Mouse (Mus musculus): ENCODE measurements at regions not wholly inside any gene's neighbourhood (a gene's known extent, or its start where the extent isn't known, plus 50 kb on each side); places are given as distances from the start of the nearest gene placed in this dataset.
"Not testable (repeated sequence)": the region's sequence is repeated elsewhere in the genome, so short reads cannot be mapped to it uniquely, and the experiment has no call there.

DNA sequence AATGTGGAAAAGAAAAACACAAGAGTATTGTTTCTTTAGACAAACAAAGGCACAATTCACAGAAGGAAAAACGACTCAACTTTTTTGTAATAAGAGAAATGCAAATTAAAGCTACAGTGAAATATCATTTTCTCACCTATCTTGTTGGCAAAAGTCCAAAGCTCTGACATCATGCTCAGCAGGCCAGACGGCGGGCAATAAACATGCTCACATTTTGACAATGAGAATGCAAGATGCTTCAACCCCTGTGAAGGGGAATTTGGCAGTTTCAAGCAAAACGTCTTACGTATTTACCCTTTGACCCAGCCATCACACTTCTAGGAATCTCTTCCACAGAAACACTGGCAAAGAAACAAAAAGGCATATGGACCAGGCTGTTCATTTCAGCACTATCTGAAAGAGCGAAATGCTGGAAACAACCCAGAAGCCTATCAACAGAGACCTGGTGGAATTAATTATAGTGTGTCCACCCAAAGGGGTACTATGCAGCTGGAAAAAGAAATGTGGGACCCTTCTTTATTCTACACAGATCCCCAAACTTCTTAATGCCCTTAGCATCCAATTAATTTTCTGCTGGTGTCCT, 203.4 kb upstream of the 2610301B20Rik start:
- intact Hi-C loops (cut with DNase I; ENCODE audit: low total_unique reads), result no loop called here
- no peak for DNase-seq

DNA sequence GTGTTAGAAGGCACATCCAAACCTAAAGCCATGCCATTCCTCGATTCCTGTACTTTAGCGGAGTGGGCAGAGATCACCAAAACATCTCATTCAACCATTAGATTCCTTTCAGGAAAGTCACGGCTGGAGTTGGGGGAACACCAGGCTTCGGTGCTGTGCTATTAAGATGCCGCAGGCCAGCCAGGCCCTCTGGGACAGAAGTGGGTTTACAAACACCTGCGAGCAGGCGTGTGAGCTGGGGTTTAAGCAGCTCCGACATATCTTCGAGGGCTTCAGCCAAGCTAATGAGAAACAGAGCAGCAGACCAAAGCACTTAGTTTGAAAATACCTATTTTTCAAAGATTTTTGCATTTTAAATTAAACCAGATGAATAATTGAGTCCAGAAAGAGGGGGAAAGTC, 183.2 kb upstream of the 2610301B20Rik start:
- intact Hi-C loops (cut with DNase I; ENCODE audit: low total_unique reads), result no loop called here
- DNase-seq, result no peak

DNA sequence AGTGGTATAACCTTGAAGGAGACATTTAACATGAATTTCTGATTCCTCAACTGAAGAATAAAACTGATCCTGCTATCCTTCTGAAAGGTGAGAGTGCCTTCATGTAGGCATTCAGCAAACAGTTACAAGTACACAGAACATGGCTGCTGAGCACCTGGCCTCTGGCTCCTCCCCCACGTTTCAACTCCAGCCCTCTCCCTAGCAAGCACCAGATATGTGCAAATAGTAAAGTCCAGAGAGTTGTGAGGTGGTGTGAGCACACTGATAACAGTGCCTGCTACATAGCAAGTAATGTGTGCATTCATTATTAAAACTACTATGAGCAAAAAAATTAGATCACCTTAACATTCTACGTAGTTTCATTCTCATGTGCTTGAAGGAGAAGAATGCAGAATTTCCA, 181.4 kb upstream of the 2610301B20Rik start:
- DNase-seq, result no peak
- intact Hi-C loops (cut with DNase I; ENCODE audit: low total_unique reads), result no loop called here

DNA sequence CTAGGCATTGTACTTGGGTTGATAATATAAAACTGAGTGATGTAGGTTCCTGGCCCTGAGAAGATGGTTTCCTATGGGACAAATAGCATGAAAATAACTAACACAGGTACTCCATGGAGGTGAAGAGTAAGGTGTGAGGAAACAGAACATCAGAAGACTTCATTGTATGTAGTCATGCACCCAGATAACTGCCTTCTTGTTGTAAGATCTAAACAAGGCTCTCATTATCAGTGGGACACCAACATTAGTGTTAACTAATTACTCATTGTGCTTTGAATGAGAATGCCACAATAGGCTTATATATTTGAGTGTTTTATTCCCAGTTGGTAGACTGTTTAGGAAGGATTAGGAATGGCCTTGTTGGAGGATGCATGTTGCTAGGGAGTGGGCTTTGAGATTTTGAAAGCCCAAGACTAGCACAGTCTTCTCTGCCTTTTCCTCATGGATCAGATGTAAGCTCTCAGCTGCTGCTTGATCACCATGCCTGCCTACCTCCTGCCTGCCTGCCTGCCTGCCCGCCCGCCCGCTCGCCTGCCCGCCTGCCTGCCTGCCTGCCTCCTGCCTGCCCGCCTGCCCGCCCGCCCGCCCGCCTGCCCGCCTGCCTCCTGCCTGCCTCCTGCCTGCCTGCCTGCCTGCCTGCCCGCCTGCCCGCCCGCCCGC, 180.7 kb upstream of the 2610301B20Rik start:
- DNase-seq, result no peak
- intact Hi-C loops (cut with DNase I; ENCODE audit: low total_unique reads), result no loop called here

DNA sequence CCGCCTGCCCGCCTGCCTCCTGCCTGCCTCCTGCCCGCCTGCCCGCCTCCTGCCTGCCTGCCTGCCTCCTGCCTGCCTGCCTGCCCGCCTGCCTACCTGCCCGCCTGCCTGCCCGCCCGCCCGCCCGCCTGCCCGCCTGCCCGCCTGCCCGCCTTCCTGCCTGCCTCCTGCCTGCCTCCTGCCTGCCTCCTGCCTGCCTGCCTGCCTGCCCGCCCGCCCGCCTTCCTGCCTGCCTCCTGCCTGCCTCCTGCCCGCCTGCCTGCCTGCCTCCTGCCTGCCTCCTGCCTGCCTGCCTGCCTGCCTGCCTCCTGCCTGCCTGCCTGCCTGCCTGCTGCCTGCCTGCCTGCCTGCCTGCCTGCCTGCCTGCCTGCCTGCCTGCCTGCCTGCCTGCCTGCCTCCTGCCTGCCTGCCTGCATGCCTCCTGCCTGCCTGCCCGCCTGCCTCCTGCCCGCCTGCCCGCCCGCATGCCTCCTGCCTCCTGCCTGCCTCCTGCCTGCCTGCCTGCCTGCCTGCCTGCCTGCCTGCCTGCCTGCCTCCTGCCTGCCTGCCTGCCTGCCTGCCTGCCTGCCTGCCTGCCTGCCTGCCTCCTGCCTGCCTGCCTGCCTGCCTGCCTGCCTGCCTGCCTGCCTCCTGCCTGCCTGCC, 180.1 kb upstream of the 2610301B20Rik start:
- DNase-seq; intact Hi-C loops (cut with DNase I; ENCODE audit: low total_unique reads): not testable (repeated sequence)

DNA sequence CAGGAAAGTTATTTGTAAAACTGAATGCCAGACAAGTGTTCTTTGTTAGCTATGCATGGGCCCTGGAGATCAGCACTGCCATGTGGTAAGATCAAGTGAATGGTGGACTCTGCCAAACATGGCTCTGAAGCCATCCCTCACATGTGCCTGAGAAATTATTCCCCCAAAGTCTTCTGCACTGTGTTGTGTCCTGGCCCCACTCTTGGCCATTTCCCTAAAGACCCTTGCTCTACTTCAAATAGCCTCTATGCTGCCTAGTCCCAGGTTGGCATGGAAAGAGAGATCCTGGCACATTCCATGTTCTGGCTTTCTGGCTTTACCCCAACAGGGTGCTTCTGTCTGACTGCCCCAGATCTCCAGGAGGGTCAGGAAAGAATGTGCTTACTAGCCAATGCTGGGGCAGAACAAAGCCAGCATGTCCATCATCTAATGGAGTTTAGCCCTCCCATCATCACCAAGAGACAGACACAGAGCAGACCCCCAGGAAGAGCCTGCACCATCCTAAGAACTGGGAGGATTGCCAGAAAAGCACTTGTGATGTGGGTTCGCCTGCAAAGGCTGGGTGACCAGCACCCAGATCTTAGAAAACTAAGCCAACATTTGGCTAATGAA, 177.0 kb upstream of the 2610301B20Rik start:
- DNase-seq, result no peak
- intact Hi-C loops (cut with DNase I; ENCODE audit: low total_unique reads), result no loop called here

DNA sequence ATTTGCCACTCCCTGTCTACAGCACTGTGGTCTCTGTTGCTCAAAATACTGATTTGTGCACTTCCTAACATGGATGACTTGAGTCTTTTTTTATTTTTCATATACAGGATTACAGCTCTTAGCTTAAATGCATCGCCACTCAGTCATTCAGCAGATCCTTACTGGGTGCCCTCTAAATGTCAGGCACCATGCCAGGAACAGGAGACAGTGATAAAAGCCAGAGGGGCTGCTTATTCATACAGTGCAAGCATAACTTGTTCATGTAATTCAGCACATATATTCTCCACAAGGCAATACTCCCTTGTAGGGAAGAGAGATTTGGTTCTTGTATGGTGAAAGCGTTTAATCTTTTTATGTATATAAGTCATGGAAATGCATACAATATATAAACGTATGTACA, 175.7 kb upstream of the 2610301B20Rik start:
- no peak for DNase-seq

DNA sequence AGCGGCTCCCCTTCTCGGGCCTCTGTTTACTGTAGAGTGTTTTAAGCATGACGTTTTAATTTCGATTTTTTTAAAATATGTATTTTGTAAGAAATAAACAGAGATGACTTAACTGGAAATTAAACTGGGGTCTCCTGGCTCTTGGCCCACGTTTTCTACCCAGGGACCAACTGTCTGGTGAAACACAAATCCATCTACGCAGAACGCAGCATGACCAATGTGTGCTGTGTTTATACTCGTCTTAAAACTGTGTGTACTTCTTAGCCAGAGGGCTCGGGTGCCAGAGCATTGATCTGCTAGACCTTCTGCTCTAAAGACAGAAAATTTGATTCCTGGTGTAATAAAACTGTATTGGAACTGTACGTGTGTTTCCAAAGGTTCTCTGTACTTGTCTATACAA, 172.8 kb upstream of the 2610301B20Rik start:
- intact Hi-C loops (cut with DNase I; ENCODE audit: low total_unique reads), result no loop called here
- DNase-seq, result no peak

More for the DNA sequence above, 175.7 kb upstream of the 2610301B20Rik start:
- intact Hi-C loops (cut with DNase I; ENCODE audit: low total_unique reads), result no loop called here

DNA sequence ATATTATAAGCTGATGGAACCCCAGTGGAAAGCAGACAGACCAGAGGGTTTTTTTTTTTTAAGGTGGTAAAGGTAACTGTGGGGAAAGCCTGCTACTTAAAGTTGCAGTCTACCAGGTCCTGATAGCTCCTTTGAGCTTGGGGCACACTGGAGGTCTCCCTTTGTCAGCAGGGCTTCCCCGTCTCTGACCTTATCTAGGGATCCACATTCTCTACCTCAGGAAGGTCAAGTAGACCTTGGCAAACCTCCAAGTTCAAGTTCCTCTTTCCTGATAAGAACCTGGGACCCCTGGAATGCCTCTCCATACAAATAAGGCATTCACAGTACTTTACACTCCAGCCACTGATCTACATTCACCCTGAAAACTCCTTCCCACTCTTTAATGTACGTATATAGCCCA, 171.1 kb upstream of the 2610301B20Rik start:
- DNase-seq, result no peak
- intact Hi-C loops (cut with DNase I; ENCODE audit: low total_unique reads), result no loop called here

DNA sequence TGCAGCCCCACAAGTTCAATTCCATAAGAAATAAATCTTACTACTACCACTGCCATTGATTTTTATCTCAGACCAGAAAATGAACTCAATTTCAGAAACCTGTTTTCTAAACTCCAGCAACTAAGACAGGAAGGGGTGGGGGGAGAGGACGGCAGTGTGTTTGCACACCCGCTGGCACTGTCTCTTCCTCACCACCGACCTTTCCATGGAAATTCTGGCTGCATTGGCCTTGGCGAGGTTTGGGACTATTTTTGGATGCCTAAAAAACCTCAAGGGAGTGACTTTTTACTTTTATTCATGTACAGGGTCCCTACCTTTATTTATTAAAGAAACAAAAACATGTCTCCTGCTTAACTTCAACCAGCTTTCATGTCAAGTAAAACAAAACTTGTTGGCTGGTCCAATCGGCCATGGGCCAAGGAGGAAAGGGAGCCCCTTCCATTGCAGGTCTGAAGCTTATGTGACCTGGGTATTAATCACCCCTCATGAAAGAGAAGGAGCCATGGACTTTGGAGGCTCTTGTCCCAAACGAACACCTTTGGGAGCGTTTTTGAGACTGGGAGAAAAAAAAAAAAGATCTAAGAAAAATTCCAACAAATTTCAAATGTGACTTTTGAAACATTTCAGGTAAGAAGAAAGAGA, 167.2 kb upstream of the 2610301B20Rik start:
- intact Hi-C loops (cut with DNase I; ENCODE audit: low total_unique reads), result no loop called here

DNA sequence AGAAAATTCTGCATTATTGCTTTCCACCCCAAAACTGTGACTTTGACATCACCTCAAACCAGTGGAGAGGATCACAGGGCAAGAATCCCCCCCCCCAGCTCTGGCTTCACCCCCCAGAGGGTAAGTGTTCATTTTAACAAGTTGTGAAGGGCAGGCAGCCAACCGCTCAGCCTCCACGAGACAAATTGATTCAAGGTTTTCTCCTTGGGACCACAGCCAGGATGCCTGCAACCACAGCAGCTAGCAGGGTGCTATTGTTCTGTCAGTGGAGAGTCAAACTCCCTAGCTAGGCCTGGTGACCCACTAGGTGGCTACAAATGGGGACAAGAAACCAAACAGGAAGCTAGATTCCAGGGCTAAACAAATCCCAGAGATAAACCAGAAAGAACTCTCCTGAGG, 166.6 kb upstream of the 2610301B20Rik start:
- intact Hi-C loops (cut with DNase I; ENCODE audit: low total_unique reads), result no loop called here
- DNase-seq, result no peak

More for the DNA sequence above, 167.2 kb upstream of the 2610301B20Rik start:
- no peak for DNase-seq

DNA sequence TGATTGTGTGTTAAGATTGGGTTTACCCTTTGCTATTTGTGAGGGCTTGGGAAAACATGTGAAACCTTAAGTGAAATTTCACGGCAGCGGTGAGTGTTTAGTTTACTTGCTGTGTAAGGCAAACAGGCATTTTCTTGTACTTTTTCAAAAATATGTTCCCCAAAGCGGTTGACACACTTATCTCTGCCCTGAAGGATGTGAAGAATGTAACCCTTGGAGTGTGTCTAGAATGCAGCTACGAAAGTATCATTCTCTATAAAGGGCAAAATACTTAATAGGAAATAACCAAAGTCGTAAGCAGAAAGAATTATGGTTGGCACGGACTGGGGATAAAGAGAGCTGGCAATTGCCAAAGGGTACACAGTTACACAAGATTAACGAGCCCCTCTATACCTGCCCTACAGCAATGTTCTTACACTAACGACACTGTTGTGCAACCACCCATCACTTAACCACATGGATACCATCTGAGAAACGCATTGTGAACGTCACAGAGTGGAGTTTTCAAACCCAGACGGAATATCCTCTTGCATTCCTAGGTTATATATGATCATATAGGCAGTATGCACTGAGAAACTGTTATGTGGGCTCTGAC, 162.3 kb upstream of the 2610301B20Rik start:
- DNase-seq, result no peak
- intact Hi-C loops (cut with DNase I; ENCODE audit: low total_unique reads), result no loop called here

DNA sequence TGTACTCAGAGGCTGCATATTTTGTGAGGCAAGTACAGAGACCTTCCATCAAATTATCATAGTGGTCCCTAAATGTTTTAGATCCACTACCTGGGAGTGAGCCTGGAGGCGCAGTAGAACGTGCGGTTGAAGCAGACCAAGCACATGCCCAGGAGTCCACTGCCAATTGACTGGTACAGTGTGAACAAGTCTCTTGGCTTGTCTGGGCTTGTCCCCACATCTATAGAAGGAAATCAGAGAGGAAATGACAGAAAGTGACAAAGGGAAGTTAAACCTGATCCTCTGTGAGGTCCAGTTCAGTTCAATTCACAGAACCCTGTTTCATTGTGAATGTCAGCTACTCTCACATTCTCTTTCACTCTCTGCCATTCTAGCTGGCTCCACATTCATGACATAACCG, 151.0 kb upstream of the 2610301B20Rik start:
- DNase-seq, result no peak
- intact Hi-C loops (cut with DNase I; ENCODE audit: low total_unique reads), result no loop called here

DNA sequence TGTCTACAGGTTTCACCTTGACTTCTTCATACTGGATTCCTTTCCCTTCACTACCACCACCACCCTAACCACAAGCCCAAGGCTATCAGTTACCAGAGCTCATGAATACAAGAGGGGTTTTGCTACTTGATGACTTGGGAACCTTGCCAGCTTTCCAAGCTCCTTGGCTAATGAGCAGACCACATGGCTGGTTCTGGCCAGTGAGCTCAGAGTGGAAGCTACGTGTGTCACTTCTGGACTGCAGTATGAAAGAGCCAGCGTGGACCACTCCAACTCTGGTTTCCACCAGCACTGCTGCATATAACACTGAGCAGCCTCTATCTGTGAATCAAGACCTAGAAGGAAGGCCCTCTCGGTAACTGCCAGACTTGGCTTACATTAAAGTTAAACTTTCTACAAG, 146.4 kb upstream of the 2610301B20Rik start:
- intact Hi-C loops (cut with DNase I; ENCODE audit: low total_unique reads), result no loop called here
- peak; percentile 6 for DNase-seq

DNA sequence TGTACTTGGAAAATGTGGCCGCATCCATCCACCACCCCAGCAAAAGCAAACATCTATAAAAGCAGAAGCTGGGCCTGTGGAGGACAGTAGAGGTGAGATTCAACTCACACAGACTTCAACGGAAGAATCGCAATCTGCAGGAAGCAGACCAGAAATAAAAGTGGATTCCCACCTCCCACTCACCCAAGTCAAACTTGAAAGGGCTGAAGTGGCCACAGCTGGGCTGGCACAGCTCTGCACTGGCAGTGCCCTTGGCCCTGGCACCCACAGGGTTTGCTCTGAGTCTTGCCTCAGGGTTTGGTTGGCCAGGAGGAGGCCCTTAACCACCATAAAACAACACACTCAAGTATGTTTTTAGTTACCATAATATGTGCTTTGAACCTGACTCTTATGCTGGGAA, 129.1 kb upstream of the 2610301B20Rik start:
- intact Hi-C loops (cut with DNase I; ENCODE audit: low total_unique reads), result no loop called here
- no peak for DNase-seq

DNA sequence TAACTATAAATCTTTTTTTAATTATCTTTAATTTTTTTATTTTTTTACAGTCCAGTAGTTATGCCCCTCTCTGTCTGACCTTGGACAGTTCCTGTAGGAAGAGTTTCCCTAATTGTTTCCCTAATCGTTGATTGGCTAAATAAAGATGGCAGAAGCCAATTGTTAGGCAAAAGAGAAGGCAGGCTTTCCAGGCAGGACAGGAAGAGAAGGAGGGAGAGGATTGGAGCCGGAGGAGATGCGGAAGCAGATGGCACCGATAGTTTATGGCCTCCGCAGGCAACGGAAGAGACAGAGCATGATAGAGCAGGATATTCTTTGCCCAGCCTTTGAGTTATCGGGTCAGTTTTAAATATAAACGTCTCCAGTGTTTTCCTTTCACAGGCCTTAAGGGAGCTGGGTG, 125.5 kb upstream of the 2610301B20Rik start:
- intact Hi-C loops (cut with DNase I; ENCODE audit: low total_unique reads), result no loop called here
- DNase-seq, result no peak

DNA sequence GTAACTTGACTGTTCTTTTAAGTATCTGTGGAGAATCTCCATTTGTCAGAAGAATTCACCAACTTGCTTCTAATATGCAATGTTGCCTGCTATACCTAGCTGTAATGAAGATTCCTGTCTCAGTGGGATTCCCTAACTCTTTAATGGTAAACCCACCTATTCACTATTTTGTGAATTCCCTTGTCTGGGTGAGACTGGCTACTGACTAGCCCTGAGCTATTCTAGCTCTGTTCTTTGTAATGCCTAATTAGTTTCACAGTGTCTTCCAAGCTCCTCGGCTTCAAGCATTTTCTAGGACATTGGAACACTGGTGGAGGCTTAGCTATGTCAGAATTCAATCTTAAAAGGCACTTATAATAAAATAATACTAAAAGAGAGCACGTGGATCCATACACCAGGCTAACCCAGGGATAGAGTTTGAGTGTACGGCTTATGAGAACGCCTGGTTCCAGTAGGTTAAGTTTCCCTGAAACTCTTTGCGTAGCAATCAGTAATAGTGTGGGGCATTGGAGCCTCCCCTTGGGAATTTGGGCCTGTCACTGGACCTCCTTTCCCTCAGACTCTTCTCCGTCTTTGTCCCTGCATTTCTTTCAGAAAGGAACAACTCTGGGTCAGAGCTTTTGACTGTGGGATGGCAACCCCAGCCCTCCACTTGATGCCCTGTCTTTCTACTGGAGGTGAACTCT, 123.8 kb upstream of the 2610301B20Rik start:
- intact Hi-C loops (cut with DNase I; ENCODE audit: low total_unique reads); DNase-seq: not testable (repeated sequence)

DNA sequence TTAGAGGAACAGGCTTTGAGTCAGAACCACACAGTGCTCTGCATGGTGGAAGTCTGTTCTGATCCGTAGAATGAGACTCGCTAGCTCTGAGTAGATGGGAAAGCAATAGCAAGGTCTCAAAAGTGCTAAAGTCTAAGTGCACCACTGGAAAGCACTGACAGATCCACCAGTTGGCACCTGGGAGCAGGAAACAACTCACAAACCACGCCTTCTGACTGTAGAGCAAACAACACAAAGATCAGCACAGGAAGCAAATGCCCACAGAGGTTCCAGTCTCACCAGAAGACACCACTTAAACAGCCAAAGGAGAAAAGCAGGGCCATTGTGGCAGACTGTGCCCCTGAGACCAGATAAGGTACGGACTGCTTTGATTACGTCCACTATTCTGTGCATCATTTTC, 121.1 kb upstream of the 2610301B20Rik start:
- DNase-seq, result no peak

DNA sequence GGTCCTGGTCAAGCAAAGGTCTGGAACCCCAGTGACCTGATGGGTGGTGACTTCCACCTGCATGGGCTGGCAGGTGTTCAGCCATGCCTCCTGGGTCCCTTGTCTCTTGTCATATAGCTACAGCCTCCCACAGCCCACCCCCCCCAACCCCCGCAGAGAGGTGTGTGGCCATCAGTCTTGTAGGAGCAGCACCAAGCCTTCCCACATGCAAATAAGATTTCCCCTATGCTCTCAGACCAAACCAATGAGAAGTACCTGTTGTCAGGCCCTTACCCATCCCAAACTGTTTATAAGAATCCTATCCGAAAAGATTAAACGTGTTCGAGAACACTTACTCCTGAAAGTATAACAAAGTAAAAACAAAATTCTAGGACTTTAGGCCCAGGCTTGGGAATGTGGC, 114.8 kb upstream of the 2610301B20Rik start:
- DNase-seq, result no peak
- intact Hi-C loops (cut with DNase I; ENCODE audit: low total_unique reads), result no loop called here

More for the DNA sequence above, 121.1 kb upstream of the 2610301B20Rik start:
- intact Hi-C loops (cut with DNase I; ENCODE audit: low total_unique reads), result no loop called here

Data from gastrocnemius, postnatal 14 days (tissue).